Mouse (Mus musculus) embryo, embryonic 10 days (tissue): ENCODE results near the gene Myo9a.

ENCODE experiments used
- DNase-seq: peaks from one replicate; pipeline ENCODE4 v3.0.0-alpha.2; 2015; ENCODE audit warnings: low spot score

Myo9a gene

DNA sequence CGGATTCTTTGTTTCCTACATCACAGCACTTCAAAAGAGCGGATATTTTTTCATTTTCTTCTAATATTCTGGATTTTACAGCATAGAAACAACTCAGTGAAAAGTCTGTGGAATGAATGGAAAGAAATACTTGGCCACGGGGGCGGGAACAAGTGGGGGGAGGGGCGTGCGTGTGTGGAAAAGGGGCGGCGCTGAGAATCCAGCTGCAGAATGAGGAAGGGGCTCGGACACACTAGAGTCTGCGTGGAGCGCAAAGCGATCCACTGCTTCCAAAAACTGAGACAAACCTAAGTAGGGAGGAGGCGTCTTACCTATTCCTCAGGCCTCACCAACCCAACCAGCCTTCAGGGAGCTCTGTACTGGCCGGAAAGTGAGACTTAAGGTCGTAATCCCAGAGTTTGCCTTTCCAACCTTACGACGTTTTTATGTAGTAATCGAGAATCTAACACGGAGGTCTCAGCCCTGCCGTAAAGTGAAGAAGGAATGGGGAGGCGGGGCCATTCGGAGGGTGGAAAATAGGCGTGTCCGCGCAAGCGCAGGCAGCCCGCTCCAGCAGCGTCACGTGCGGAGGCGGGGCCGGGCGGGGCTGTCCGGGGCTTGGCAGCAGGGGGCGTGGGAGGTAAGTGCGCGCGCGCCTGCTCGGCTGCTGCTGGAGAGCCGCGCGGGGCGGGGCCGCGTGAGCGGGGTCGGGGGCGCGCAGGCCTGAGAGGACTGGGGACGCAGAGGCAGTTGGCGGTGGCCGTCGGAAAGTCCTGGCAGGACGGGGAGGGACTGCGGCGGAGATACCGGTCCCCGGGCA, at the start of gene Myo9a, which contains the start of gene Senp8:
Gene Myo9a (plus strand): TSS at position 630 of the 799 bp plus-strand sequence.
Gene Senp8 (minus strand): TSS at position 444 of the 799 bp plus-strand sequence.
- peak; percentile 98 for DNase-seq

DNA sequence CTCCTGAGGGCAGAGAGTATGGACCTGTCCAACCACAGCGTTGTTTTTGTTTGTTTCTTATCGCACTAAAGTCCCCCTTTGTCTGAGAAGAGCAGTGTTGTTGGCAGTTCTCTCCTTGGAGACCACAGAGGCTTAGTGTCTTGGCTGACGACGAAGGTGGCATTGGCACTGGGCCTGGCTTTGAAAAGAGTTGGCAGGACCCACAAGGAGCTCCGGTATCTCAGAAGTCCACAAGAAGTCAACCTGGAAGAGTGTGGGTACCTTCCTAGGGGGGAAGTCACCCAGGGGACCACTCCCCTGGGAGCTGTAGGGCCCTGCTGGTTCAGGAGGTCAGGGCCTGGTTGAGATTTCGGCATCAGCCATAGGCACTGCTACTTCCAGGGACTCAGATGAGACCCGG, 49.6 kb upstream of the Myo9a start:
- DNase-seq, result no peak

- no peak for DNase-seq
Observed at GRCm38 (mm10) chr9:59703099-59703498, 47.6 kb upstream of the Myo9a start.

- no peak for DNase-seq
Observed at GRCm38 (mm10) chr9:59706850-59707825, 43.6 kb upstream of the Myo9a start.

DNA sequence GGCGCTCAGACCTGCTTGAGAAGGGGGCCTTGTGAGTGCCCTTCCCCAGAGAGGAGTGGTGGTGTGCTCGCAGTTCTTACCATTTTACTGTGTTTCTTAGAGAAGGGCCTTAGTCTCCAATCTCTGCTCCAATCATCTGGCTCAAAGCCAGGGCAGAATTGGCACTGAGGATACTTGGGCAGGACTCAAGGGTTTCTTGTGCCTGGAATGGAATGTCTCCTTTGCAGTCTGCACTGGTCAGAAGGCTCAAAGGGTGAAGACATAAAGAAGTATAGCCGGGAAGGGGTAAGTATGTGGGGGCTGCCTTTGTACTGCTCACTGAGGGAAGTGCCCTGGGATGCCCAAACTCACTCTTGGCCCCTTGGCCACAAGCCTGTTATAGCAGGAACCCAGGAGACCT, 41.5 kb upstream of the Myo9a start:
- DNase-seq, result no peak

DNA sequence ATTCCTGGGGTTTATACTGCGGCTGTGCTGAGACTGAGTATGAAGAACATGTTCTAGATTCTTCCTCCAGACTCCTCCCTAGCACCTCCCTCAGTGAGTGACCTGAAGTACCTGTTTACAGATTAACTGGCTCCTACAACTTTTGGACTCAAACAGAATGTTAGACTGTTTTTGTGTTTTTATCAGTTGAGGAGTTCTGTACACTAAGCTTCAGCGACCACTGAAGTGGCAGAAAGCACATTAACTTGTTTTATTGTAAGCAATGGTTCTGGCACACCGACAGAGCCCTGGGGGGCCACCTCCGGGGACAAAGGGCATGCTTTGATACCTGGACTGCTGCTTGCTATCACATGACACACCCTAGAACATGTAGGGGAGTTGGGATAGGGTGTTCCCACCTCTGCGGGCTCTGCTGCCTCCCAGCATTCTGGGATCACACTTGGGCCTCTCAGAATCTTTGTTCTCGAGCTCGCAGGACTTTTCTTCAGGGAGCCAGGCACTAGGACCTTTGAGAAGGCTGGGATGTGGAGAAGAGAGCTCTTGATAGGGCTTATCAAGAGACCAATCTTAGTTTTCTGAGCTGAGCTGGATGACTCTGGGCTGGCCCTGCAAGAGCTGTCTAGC, 34.3 kb upstream of the Myo9a start:
- no peak for DNase-seq

- DNase-seq, result no peak
Observed at GRCm38 (mm10) chr9:59718237-59718636, 32.5 kb upstream of the Myo9a start.

- no peak for DNase-seq
Observed at GRCm38 (mm10) chr9:59721144-59721543, 29.6 kb upstream of the Myo9a start.

- peak; percentile 93 for DNase-seq
Observed at GRCm38 (mm10) chr9:59723096-59723657, 27.5 kb upstream of the Myo9a start.

GRCm38 (mm10) chr9:59723791-59724442, 26.8 kb upstream of the Myo9a start:
- no peak for DNase-seq

DNA sequence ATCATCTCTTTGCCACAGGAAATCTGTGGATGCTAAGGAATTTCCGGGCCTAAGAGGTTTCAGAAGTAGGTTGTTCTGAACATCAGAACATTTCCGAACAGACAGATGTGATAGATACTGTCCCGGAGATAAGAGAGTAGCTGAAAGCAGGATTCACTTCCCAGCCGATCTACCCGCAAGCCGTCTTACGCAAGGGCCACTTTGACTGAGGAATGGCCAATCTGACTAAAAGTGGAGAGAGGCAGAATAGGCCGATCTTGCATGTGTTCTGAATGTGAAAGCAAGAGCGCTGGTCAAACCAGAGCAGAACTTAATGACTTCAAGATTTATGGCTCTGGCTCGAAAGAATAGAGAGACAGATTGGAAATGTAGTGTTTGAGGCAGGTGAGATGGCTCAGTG, 25.2 kb upstream of the Myo9a start:
- DNase-seq, result no peak

DNA sequence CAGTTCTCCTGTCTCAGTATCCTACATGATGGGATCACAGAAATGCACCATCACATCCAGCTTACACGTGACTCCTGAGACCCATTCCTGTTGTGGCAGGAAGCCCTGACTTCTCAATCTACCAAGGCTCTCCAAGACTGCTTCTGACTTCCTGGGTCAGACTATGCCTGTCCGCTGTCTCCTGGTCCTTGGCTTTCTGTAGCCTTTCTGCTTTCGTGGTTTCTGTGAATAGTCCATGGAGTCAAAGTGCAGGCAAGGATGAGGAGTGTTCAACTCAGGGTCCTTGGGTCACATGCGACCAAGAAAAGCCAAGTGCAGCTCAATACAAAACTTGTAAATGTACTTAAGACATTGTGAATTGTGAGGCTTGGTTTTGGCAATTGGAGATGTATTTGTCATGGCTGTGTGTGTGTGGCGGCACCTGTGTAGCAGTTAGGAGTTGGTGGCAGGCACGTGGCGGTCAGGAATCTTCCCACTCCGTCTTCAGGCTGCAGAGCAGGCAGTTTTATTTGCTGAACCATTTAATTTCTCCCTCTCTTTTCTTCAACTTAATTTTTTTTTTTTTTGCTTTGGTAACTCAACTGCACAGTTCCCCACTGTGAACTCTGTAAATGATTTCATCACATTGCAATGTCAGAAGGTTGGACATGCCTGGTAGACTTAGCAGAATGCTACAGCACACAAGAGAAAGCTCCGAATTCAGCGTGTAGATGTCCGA, 23.0 kb upstream of the Myo9a start:
- no peak for DNase-seq

DNA sequence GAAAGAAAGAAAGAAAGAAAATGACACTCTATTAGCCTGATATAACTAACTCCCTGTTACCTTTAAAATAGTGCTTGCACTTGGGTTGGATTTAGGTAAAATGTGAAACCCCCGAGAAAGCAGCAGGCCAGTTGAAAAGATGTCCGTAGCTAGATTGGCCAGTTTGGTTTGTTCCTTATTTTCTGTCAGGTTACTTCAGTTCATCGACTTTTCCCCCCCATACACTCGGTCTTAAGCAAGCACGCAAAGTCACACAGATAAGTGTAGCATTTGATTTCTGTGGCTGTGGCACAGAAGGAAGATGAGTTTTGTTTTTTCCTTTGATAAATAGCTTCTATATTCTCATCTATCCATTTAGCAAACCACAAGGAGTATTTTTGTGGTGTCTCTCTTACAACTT, 19.6 kb upstream of the Myo9a start:
- DNase-seq, result no peak

DNA sequence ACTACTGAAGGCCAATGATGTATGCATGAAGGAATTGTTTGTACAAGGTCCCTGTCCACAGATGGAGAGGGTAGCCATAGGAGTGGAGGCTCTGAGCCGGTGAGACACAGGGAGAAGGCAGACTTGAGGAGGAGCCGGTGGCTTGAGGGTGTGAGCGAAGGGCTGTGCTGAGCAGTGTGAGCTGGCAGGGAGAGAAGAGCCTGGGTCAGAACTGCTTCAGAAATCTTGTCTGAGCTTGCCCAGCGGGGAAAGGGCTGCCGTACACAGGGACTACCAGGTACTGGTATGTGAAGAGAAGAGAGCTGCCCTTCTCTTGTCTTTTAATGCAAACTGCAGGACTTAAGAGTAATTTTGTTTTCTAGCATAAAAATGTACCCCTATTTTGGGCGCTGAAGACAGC, 17.6 kb upstream of the Myo9a start:
- DNase-seq, result no peak

GRCm38 (mm10) chr9:59735394-59735793, 15.3 kb upstream of the Myo9a start:
- DNase-seq, result no peak

DNA sequence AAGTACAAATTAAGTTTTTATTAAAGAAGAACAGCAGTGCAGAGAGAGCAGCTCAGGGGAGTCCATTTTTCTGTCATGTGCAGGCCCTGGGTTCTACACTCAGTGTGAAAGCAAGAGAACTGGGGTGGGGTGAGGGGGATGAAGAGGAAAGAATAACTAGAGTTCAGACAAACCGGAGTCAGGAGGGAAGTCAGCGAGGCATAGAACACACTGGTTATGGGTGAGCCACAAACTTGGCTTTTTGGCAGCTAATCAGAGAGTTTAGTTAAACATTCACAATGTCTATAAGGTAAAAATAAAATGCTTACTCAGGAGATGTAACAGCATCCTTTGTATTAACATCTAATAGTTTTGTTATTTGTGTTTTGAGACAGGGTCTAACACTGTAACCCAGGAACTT, 10.1 kb upstream of the Myo9a start:
- no peak for DNase-seq

DNA sequence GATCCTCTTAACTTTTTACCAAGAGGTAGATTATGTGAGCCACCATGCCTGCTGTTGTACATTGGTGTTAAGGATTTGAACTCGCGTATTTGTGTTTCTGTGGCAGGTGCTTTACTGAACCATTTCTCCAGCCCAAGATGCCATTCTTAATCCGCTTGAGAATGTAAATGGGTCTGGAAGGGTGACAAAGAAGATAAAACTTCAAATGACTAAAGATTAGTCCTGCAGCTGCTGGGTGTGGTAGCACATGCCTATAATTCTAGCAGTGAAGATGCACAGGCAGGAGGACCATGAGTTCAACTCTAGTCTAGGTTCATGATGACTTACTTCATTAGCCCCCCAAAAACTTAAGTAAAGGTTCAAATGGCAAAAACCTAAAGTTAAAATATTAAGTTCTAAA, 6.8 kb upstream of the Myo9a start:
- no peak for DNase-seq

- no peak for DNase-seq
Observed at GRCm38 (mm10) chr9:59748387-59748786, 2.3 kb upstream of the Myo9a start.

- no peak for DNase-seq
Observed at GRCm38 (mm10) chr9:59748969-59749368, 1.7 kb upstream of the Myo9a start.

DNA sequence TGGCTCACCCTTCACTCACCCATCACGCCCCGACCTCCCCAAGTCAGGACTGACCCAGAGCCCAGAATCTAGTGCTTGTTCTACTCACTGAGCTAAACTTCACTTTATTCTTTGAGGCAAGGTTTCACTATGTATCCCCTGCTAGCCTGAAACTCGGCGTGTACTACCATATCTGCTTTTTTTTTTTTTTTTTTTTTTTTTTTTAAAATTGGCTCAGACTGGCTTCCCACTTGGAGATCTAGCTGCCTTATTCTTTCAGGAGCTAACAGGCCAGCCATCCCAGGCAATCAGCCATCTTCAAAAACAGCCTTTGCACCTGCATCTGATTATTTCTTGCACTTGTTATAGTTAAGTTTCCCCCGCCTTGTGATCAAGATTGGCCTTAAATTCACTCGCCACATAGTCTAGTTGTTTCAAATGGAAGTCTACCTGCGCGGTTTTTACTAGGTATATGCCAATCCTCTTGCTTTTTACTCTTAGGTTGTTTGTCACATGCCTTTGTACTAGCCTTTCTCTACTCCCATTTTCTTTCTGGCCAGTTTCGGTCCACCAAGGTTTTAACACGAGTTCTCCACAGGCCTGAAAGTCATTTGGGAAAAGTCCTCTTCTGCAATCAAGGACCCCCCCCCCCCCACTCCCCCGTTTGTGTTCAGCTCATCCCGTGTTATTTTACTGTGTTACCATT, 973 bp upstream of the Myo9a start:
- DNase-seq, result no peak
